Mouse (Mus musculus): ENCODE measurements around the gene Chid1. TPM values are rescaled to one million over a fixed set of nuclear protein-coding genes. Genes with fewer than 3 reads are reported as not detected.
A peak's percentile ranks its signal among the peaks of the same experiment; 100 is the strongest.

Gene Chid1
- polyA plus RNA-seq, 1 experiment from 2014 or later = 40.5 TPM

GRCm38 (mm10) chr7:141477578-141478269, 61.9 kb downstream of the Chid1 start:
- no peak for DNase-seq (ENCODE audit: low spot score)
- peaks cover 4% of the 10 kb centered on the region for H3K27me3 ChIP-seq (ENCODE audit: insufficient read depth, poor library complexity, severe bottlenecking)
- 50% methylated on average over 4 of the region's 4 CpGs for WGBS
- peak overlapping the region; percentile 92 for H3K4me3 ChIP-seq
- peaks cover 2% of the 10 kb centered on the region for H3K36me3 ChIP-seq
- peaks cover 71% of the 10 kb centered on the region for H3K4me1 ChIP-seq
- H3K9me3 ChIP-seq = no peaks in the 10 kb centered on the region
- H3K27ac ChIP-seq = peak overlapping the region; percentile 99

GRCm38 (mm10) chr7:141476981-141477370, 62.7 kb downstream of the Chid1 start:
- WGBS = 19% methylated on average over 7 of the region's 7 CpGs
- Histone ChIP-seq H3K27me3 (ENCODE audit: insufficient read depth, poor library complexity, severe bottlenecking) (no peaks in the 10 kb centered on the region), H3K4me1 (peaks cover 64% of the 10 kb centered on the region), H3K36me3 (peaks cover 10% of the 10 kb centered on the region), H3K9me3 (no peaks in the 10 kb centered on the region), H3K27ac (peak overlapping the region; percentile 99), H3K4me3 (peak overlapping the region; percentile 92)
- no peak for DNase-seq (ENCODE audit: low spot score)

GRCm38 (mm10) chr7:141476226-141476980, 63.3 kb downstream of the Chid1 start:
- Histone ChIP-seq H3K4me1 (peaks cover 58% of the 10 kb centered on the region), H3K27ac (peak overlapping the region; percentile 99), H3K4me3 (peak overlapping the region; percentile 92), H3K36me3 (peaks cover 13% of the 10 kb centered on the region), H3K9me3 (no peaks in the 10 kb centered on the region), H3K27me3 (ENCODE audit: insufficient read depth, poor library complexity, severe bottlenecking) (no peaks in the 10 kb centered on the region)
- DNase-seq (ENCODE audit: low spot score) = peak; percentile 92
- WGBS = under 1% methylated on average over 17 of the region's 17 CpGs

- peak overlapping the region; percentile 99 for H3K27ac ChIP-seq
- peak overlapping the region; percentile 92 for H3K4me3 ChIP-seq
- H3K9me3 ChIP-seq = no peaks in the 10 kb centered on the region
- H3K36me3 ChIP-seq = peaks cover 20% of the 10 kb centered on the region
- under 1% methylated on average over 12 of the region's 12 CpGs for WGBS
- H3K4me1 ChIP-seq = peaks cover 52% of the 10 kb centered on the region
- no peak for DNase-seq (ENCODE audit: low spot score)
- no peaks in the 10 kb centered on the region for H3K27me3 ChIP-seq (ENCODE audit: insufficient read depth, poor library complexity, severe bottlenecking)
These were observed 63.9 kb downstream of the Chid1 start for GRCm38 (mm10) chr7:141475805-141476158.

GRCm38 (mm10) chr7:141475011-141475804, 64.4 kb downstream of the Chid1 start, which contains the start of the genes Polr2l and Tspan4:
TSS of gene Polr2l (minus strand) at chr7:141475132.
TSS of gene Tspan4 (plus strand) at chr7:141475240.
- Histone ChIP-seq H3K27me3 (ENCODE audit: insufficient read depth, poor library complexity, severe bottlenecking) (no peaks in the 10 kb centered on the region), H3K9me3 (no peaks in the 10 kb centered on the region), H3K27ac (peak within 1 kb of the TSS; percentile 99), H3K4me1 (peaks cover 50% of the 10 kb centered on the region), H3K36me3 (peaks cover 25% of the 10 kb centered on the region), H3K4me3 (peak within 1 kb of the TSS; percentile 92)
- peak; percentile 94 for DNase-seq (ENCODE audit: low spot score)
- under 1% methylated on average over 87 of the region's 87 CpGs for WGBS

GRCm38 (mm10) chr7:141474160-141474559, 65.5 kb downstream of the Chid1 start:
- WGBS = 10% methylated on average over 5 of the region's 5 CpGs
- peak overlapping the region; percentile 92 for H3K4me3 ChIP-seq
- peaks cover 60% of the 10 kb centered on the region for H3K4me1 ChIP-seq
- peak overlapping the region; percentile 99; the same call in 1 of the 2 replicates for H3K27ac ChIP-seq
- H3K27me3 ChIP-seq (ENCODE audit: insufficient read depth, poor library complexity, severe bottlenecking) = no peaks in the 10 kb centered on the region
- H3K36me3 ChIP-seq = peaks cover 36% of the 10 kb centered on the region
- no peaks in the 10 kb centered on the region for H3K9me3 ChIP-seq
- no peak for DNase-seq (ENCODE audit: low spot score)

- Histone ChIP-seq H3K4me3 (no peak overlapping the region), H3K27ac (no peak overlapping the region), H3K36me3 (peaks cover 37% of the 10 kb centered on the region), H3K27me3 (ENCODE audit: insufficient read depth, poor library complexity, severe bottlenecking) (no peaks in the 10 kb centered on the region), H3K4me1 (peaks cover 67% of the 10 kb centered on the region), H3K9me3 (no peaks in the 10 kb centered on the region)
- no peak for DNase-seq (ENCODE audit: low spot score)
- 86% methylated on average over 6 of the region's 6 CpGs for WGBS
These were observed 66.9 kb downstream of the Chid1 start for GRCm38 (mm10) chr7:141472763-141473162.

GRCm38 (mm10) chr7:141472226-141472625, 67.4 kb downstream of the Chid1 start:
- Histone ChIP-seq H3K4me3 (no peak overlapping the region), H3K36me3 (peaks cover 37% of the 10 kb centered on the region), H3K4me1 (peaks cover 66% of the 10 kb centered on the region), H3K9me3 (no peaks in the 10 kb centered on the region), H3K27me3 (ENCODE audit: insufficient read depth, poor library complexity, severe bottlenecking) (no peaks in the 10 kb centered on the region), H3K27ac (no peak overlapping the region)
- DNase-seq (ENCODE audit: low spot score) = no peak
- 87% methylated on average over 6 of the region's 6 CpGs for WGBS

- H3K9me3 ChIP-seq = no peaks in the 10 kb centered on the region
- H3K27me3 ChIP-seq (ENCODE audit: insufficient read depth, poor library complexity, severe bottlenecking) = peaks cover 6% of the 10 kb centered on the region; the same call in 1 of the 2 replicates
- no peak for DNase-seq (ENCODE audit: low spot score)
- peaks cover 65% of the 10 kb centered on the region for H3K4me1 ChIP-seq
- no peak overlapping the region for H3K4me3 ChIP-seq
- no peak overlapping the region for H3K27ac ChIP-seq
- H3K36me3 ChIP-seq = peaks cover 37% of the 10 kb centered on the region
- 91% methylated on average over 1 of the region's 1 CpGs for WGBS
These were observed 68.4 kb downstream of the Chid1 start for GRCm38 (mm10) chr7:141471236-141471635.

- H3K9me3 ChIP-seq = no peaks in the 10 kb centered on the region
- peaks cover 13% of the 10 kb centered on the region for H3K27me3 ChIP-seq (ENCODE audit: insufficient read depth, poor library complexity, severe bottlenecking)
- H3K4me1 ChIP-seq = peaks cover 64% of the 10 kb centered on the region
- no peak overlapping the region for H3K27ac ChIP-seq
- DNase-seq (ENCODE audit: low spot score) = no peak
- peaks cover 37% of the 10 kb centered on the region for H3K36me3 ChIP-seq
- WGBS = 88% methylated on average over 10 of the region's 10 CpGs
- no peak overlapping the region for H3K4me3 ChIP-seq
These were observed 69.1 kb downstream of the Chid1 start for GRCm38 (mm10) chr7:141470637-141470944.

- WGBS = 88% methylated on average over 18 of the region's 18 CpGs
- H3K4me3 ChIP-seq = no peak overlapping the region
- peak overlapping the region; percentile 95 for H3K27ac ChIP-seq
- peaks cover 64% of the 10 kb centered on the region for H3K4me1 ChIP-seq
- DNase-seq (ENCODE audit: low spot score) = no peak
- H3K27me3 ChIP-seq (ENCODE audit: insufficient read depth, poor library complexity, severe bottlenecking) = peaks cover 18% of the 10 kb centered on the region
- peaks cover 37% of the 10 kb centered on the region for H3K36me3 ChIP-seq
- no peaks in the 10 kb centered on the region for H3K9me3 ChIP-seq
These were observed 69.6 kb downstream of the Chid1 start for GRCm38 (mm10) chr7:141469901-141470636.

GRCm38 (mm10) chr7:141469352-141469751, 70.3 kb downstream of the Chid1 start:
- no peak for DNase-seq (ENCODE audit: low spot score)
- Histone ChIP-seq H3K27me3 (ENCODE audit: insufficient read depth, poor library complexity, severe bottlenecking) (peaks cover 25% of the 10 kb centered on the region), H3K4me3 (peak overlapping the region; percentile 87), H3K27ac (peak overlapping the region; percentile 95), H3K9me3 (no peaks in the 10 kb centered on the region), H3K36me3 (peaks cover 37% of the 10 kb centered on the region), H3K4me1 (peaks cover 71% of the 10 kb centered on the region)
- 85% methylated on average over 6 of the region's 6 CpGs for WGBS
